Mouse (Mus musculus) brain, embryonic 14.5 days (tissue): ENCODE results near the gene Id1.

ENCODE experiments used
- CTCF ChIP-seq: fragments of 200-500 bp; IDR thresholded peaks from 2 replicates; pipeline ENCODE4 v1.5.1; 2012; ENCODE audit warnings: inconsistent platforms, mild to moderate bottlenecking, moderate library complexity, borderline replicate concordance; ENCODE audit not compliant: insufficient read depth, insufficient read length; ENCODE audit errors: extremely low read depth
- POLR2A ChIP-seq: fragments of 200-500 bp; IDR thresholded peaks from 2 replicates; pipeline ENCODE4 v1.6.1; 2012; ENCODE audit warnings: mild to moderate bottlenecking, inconsistent platforms, borderline replicate concordance; ENCODE audit not compliant: poor library complexity, insufficient read depth, insufficient read length, severe bottlenecking; ENCODE audit errors: extremely low read depth

GRCm38 (mm10) chr2:152727795-152728510, 8.1 kb upstream of the Id1 start:
- no peak for TF ChIP-seq POLR2A
- no peak for TF ChIP-seq CTCF
